Mouse (Mus musculus) thymus, adult 2 months (tissue): ENCODE measurements around the gene Lck.

Experiments
- CTCF ChIP-seq: fragments of 200-500 bp; IDR thresholded peaks from 2 replicates; pipeline ENCODE4 v1.5.1; 2012; ENCODE audit warnings: mild to moderate bottlenecking, control low read depth, low read length, moderate library complexity, borderline replicate concordance; ENCODE audit not compliant: control insufficient read depth, poor library complexity, insufficient read depth; ENCODE audit errors: extremely low read depth
- POLR2A ChIP-seq: fragments of 200-500 bp; IDR thresholded peaks from 2 replicates; pipeline ENCODE4 v1.6.1; 2012; ENCODE audit warnings: mild to moderate bottlenecking, low read length, control low read depth, moderate library complexity; ENCODE audit not compliant: control insufficient read depth, poor library complexity, insufficient read depth; ENCODE audit errors: extremely low read depth

GRCm38 (mm10) chr4:129568366-129568765 lies 5.1 kb downstream of the Lck start:
- TF ChIP-seq CTCF: no peak
- no peak for TF ChIP-seq POLR2A
